Mouse (Mus musculus): ENCODE data around the gene Nubp1. TPM values are rescaled to one million over a fixed set of nuclear protein-coding genes. Genes with fewer than 3 reads are reported as not detected.

Nubp1 gene
- total and polyA plus RNA-seq, 3 experiments, result 152 to 169 (median 162) TPM

DNA sequence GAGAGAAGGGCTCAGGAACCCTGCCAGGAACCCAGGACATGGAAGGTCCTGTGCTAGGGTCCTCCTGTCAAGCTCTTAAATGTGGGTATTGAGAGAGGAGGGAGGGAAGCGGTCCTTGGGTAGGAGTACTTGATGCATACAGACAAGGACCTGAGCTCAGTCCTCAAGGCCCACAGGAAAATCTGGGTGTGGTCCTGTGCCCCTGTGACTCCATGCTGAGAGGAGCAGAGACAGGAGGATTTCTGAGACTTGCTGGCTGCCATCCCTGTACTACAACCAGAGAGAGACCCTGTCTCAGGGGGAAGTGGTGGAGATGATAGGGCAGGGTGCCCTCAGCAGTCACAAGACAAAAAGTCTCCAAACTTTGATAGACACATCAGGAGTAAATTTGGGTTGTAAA is 41.8 kb upstream of the Nubp1 start:
- H3K4me3 ChIP-seq (replicated peaks in 1 of 3; ENCODE audit: low read depth in 2 of 3, low read length in 2 of 3, poor library complexity in 1 of 3), result no peak overlapping the region
- no peaks in the 10 kb centered on the region for H3K79me2 ChIP-seq (replicated peaks; ENCODE audit: control insufficient read depth, extremely low read depth, insufficient read depth, poor library complexity, severe bottlenecking)
- H3K36me3 ChIP-seq (replicated peaks in 1 of 2; ENCODE audit: control insufficient read depth in 1 of 2, insufficient read depth in 1 of 2, low read length in 1 of 2), result no peaks in the 10 kb centered on the region
- H3K27me3 ChIP-seq (replicated peaks), result peaks cover 2% of the 10 kb centered on the region
- TF ChIP-seq CTCF (conservative IDR thresholded peaks at IDR 0.05 in 1 of 2, IDR thresholded peaks at IDR 0.05 in 1 of 2; ENCODE audit: low read depth in 2 of 2, low read length in 2 of 2), result no peak
- TF ChIP-seq USF1 (IDR thresholded peaks at IDR 0.05; ENCODE audit: low read depth, low read length), result no peak
- TF ChIP-seq TBP (conservative IDR thresholded peaks at IDR 0.05; ENCODE audit: low read depth, low read length), result no peak
- no peak for TF ChIP-seq SIN3A (IDR thresholded peaks at IDR 0.05; ENCODE audit: low read length)
- TF ChIP-seq MAZ (IDR thresholded peaks at IDR 0.05; ENCODE audit: low read depth, low read length), result no peak
- no peak for TF ChIP-seq GABPA (IDR thresholded peaks at IDR 0.05; ENCODE audit: insufficient replicate concordance, low read depth, low read length)
- TF ChIP-seq JUN (IDR thresholded peaks at IDR 0.05; ENCODE audit: insufficient read depth, low read depth, low read length), result no peak
- TF ChIP-seq CHD2 (IDR thresholded peaks at IDR 0.05; ENCODE audit: low read length), result no peak
- no peak for TF ChIP-seq ELF1 (IDR thresholded peaks at IDR 0.05; ENCODE audit: low read depth, low read length)
- TF ChIP-seq RCOR1 (conservative IDR thresholded peaks at IDR 0.05; ENCODE audit: low read depth, low read length), result no peak
- DNase-seq (ENCODE audit: extremely low read depth), result no peak
- H3K9ac ChIP-seq (ENCODE audit: insufficient read depth, low read depth), result no peak overlapping the region
- no peaks in the 10 kb centered on the region for H3K4me1 ChIP-seq (ENCODE audit: control insufficient read depth in 1 of 2, insufficient read depth in 2 of 2)
- H3K4me2 ChIP-seq (ENCODE audit: insufficient read depth, low read depth, poor library complexity, severe bottlenecking), result no peak overlapping the region
- no peak overlapping the region for H3K27ac ChIP-seq (ENCODE audit: insufficient read depth, low read depth)
- dilution Hi-C loops (cut with MboI; ENCODE audit: extremely low pct_ligation_motif_present, extremely low pct_unique_long_range_greater_than_20kb, low sequenced_read_pairs), result no loop called here
- no peaks in the 10 kb centered on the region for H3K9me3 ChIP-seq (replicated peaks; ENCODE audit: low read length)
- in situ Hi-C loops (cut with MboI; ENCODE audit: low pct_ligation_motif_present, low pct_unique_long_range_greater_than_20kb, low sequenced_read_pairs), result no loop called here

DNA sequence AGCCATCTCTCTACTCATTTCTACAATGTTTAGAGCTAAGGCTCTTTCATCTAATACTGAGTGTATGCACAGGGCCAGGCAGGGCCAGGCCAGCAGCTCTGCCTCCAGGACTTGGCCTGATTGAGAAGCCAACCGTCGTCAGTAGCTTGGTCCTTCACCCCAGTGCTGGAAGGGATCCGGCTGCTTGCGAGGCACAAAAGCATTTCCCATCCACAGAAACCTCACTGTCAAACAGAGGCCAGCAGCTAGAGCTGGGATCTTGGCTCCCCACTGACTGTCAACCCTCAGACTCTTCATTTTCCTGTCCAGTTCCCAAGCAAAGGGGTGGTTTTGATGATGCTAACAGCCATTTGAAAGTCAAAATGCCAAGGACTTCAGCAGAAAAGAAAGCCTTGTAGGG is 39.4 kb upstream of the Nubp1 start:
- H3K27ac ChIP-seq (ENCODE audit: insufficient read depth, low read depth), result no peak overlapping the region
- no peak overlapping the region for H3K4me3 ChIP-seq (replicated peaks in 1 of 3; ENCODE audit: low read depth in 2 of 3, low read length in 2 of 3, poor library complexity in 1 of 3)
- no peak overlapping the region for H3K9ac ChIP-seq (ENCODE audit: insufficient read depth, low read depth)
- in situ Hi-C loops (cut with MboI; ENCODE audit: low pct_ligation_motif_present, low pct_unique_long_range_greater_than_20kb, low sequenced_read_pairs) (no loop called here), dilution Hi-C loops (cut with MboI; ENCODE audit: extremely low pct_ligation_motif_present, extremely low pct_unique_long_range_greater_than_20kb, low sequenced_read_pairs) (no loop called here)
- DNase-seq (ENCODE audit: extremely low read depth), result no peak
- no peak for TF ChIP-seq BHLHE40 (IDR thresholded peaks at IDR 0.05; ENCODE audit: low read depth, low read length)
- no peaks in the 10 kb centered on the region for H3K9me3 ChIP-seq (replicated peaks; ENCODE audit: low read length)
- peaks cover 2% of the 10 kb centered on the region for H3K27me3 ChIP-seq (replicated peaks)
- H3K4me2 ChIP-seq (ENCODE audit: insufficient read depth, low read depth, poor library complexity, severe bottlenecking), result no peak overlapping the region
- H3K4me1 ChIP-seq (ENCODE audit: control insufficient read depth in 1 of 2, insufficient read depth in 2 of 2), result no peaks in the 10 kb centered on the region
- no peaks in the 10 kb centered on the region for H3K36me3 ChIP-seq (replicated peaks in 1 of 2; ENCODE audit: control insufficient read depth in 1 of 2, insufficient read depth in 1 of 2, low read length in 1 of 2)
- no peaks in the 10 kb centered on the region for H3K79me2 ChIP-seq (replicated peaks; ENCODE audit: control insufficient read depth, extremely low read depth, insufficient read depth, poor library complexity, severe bottlenecking)

DNA sequence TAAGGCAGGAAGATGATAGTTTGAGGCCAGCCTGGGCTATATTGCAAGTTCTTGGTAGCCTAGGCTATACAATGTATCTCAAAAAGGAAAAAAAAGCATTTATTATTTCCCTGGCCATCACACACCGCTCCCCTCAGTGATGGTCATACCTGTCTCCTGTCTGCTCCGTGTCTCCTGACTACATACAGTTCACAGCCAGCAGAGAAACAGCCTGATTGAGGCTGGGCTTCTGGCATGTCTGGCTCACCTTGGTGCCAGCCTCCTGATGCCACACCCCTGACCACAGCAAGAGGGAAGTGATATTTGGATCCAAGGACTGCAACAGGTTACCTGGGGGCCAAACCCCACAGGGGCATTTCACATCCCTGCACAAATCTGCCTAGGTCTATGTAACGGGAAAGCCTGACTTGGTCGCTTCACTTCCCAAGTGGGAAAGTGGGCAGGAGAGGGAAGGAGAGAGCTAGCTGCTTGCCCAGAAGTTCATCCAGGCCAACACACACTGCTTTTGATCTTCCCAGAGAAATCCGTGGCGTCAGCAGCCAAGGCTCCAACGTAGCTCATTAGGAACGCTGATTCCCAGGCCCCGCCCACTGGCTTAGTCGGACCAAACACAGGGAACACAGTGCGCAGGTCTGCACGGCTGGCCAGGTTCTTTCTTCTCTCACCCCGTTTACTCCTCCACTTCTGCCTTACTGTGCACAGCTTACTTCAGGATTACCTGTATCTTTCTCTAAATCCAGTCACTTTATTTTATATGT is 37.3 kb upstream of the Nubp1 start:
- dilution Hi-C loops (cut with MboI; ENCODE audit: extremely low pct_ligation_motif_present, extremely low pct_unique_long_range_greater_than_20kb, low sequenced_read_pairs), result no loop called here

More for the DNA sequence above, 37.3 kb upstream of the Nubp1 start:
- H3K79me2 ChIP-seq (replicated peaks; ENCODE audit: control insufficient read depth, extremely low read depth, insufficient read depth, poor library complexity, severe bottlenecking), result no peaks in the 10 kb centered on the region
- H3K27ac ChIP-seq (ENCODE audit: insufficient read depth, low read depth), result no peak overlapping the region
- H3K4me2 ChIP-seq (ENCODE audit: insufficient read depth, low read depth, poor library complexity, severe bottlenecking), result no peak overlapping the region
- TF ChIP-seq RAD21 (IDR thresholded peaks at IDR 0.05; ENCODE audit: low read depth, low read length), result no peak
- TF ChIP-seq CTCF (conservative IDR thresholded peaks at IDR 0.05 in 1 of 2, IDR thresholded peaks at IDR 0.05 in 1 of 2; ENCODE audit: low read depth in 2 of 2, low read length in 2 of 2), result no peak
- no peak for TF ChIP-seq ELF1 (IDR thresholded peaks at IDR 0.05; ENCODE audit: low read depth, low read length)
- H3K4me3 ChIP-seq (replicated peaks in 1 of 3; ENCODE audit: low read depth in 2 of 3, low read length in 2 of 3, poor library complexity in 1 of 3), result no peak overlapping the region
- H3K4me1 ChIP-seq (ENCODE audit: control insufficient read depth in 1 of 2, insufficient read depth in 2 of 2), result no peaks in the 10 kb centered on the region
- no peaks in the 10 kb centered on the region for H3K9me3 ChIP-seq (replicated peaks; ENCODE audit: low read length)
- H3K27me3 ChIP-seq (replicated peaks), result peaks cover 14% of the 10 kb centered on the region
- in situ Hi-C loops (cut with MboI; ENCODE audit: low pct_ligation_motif_present, low pct_unique_long_range_greater_than_20kb, low sequenced_read_pairs), result loop anchor here (25.0 kb wide), 1 partner anchor 287 kb away; no protein-coding TSS in a partner anchor
- DNase-seq (ENCODE audit: extremely low read depth), result no peak
- H3K36me3 ChIP-seq (replicated peaks in 1 of 2; ENCODE audit: control insufficient read depth in 1 of 2, insufficient read depth in 1 of 2, low read length in 1 of 2), result no peaks in the 10 kb centered on the region
- no peak overlapping the region for H3K9ac ChIP-seq (ENCODE audit: insufficient read depth, low read depth)
